Mouse (Mus musculus) ovary, adult 10 weeks (tissue): ENCODE results near the gene Dnah7b. TPM values are rescaled to one million over a fixed set of nuclear protein-coding genes. Genes with fewer than 3 reads are reported as not detected.

Experiments
- polyA plus RNA-seq: library from polyadenylated mRNA; stranded (reverse); fragments of 350-450 nt; fragmentation: Illumina TruSeq; extraction: RNeasy Lipid Tissue Mini Kit (QIAGEN cat#74804); gene quantifications from one replicate; pipeline ENCODE4 v1.2.3, GENCODE M21; 2014

The Dnah7b gene
- polyA plus RNA-seq: 10.1 TPM

GRCm38 (mm10) chr1:46066015-46066414 lies at the start of gene Dnah7b:
TSS of gene Dnah7b (plus strand) at chr1:46066315.

Other genes starting within 250 kb of the Dnah7b start
- not detected for gene Gm5269, start 176.0 kb upstream of the Dnah7b start, polyA plus RNA-seq
- gene Slc40a1, start 139.8 kb upstream of the Dnah7b start, polyA plus RNA-seq: 181 TPM